Comparison of ENCODE assay signal across 8 mouse cellular contexts in the genomic region with DNA sequence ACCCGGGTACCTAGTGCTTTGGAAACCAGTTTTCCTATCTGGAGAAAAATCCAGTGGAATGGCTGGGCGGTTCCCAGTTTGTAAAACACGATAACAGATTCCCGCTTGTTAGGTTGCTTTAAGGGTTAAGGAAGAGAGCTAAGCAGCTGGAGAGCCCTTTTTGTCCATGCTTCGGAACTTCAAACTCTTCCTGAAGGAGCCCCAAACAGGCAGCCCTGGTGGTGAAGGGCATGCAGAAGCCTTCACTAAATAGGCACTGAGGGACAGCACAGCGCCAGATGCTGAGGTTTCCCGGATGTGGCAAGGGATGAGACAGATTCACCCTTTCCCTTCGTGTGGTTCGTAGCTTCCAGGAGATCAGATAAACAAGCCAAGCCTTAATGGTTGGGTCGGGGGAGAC. TPM values are rescaled to one million over a fixed set of nuclear protein-coding genes. Genes with fewer than 3 reads are reported as not detected.
DNase-seq lines count a peak whose midpoint lies in the region; ATAC-seq lines count a peak whose summit lies in the region.

No protein-coding gene starts in this region.

- no peaks in the 10 kb centered on the region for H3K27me3 ChIP-seq in embryonic facial prominence, embryonic 11.5 days (ENCODE audit: control insufficient read depth, insufficient read depth, low read length)
- H3K27me3 ChIP-seq in hindbrain, embryonic 14.5 days (ENCODE audit: control insufficient read depth, insufficient read depth, low read length) = no peaks in the 10 kb centered on the region

- 10% methylated on average over 10 of the region's 10 CpGs for WGBS in embryonic facial prominence, embryonic 11.5 days
- WGBS in hindbrain, embryonic 14.5 days = 15% methylated on average over 10 of the region's 10 CpGs

- H3K4me3 ChIP-seq in embryonic facial prominence, embryonic 11.5 days (ENCODE audit: low read depth, low read length) = peak overlapping the region; percentile 71
- no peak overlapping the region for H3K4me3 ChIP-seq in hindbrain, embryonic 14.5 days (replicated peaks; ENCODE audit: low read length)

- DNase-seq in kidney, postnatal 14 days = peak; percentile 20
- DNase-seq in kidney, adult 11 months = no peak
- peak; percentile 38 for DNase-seq in embryonic facial prominence, embryonic 11.5 days (ENCODE audit: low spot score)
- DNase-seq in hindbrain, embryonic 14.5 days (ENCODE audit: low spot score) = no peak
- peak; percentile 36 for DNase-seq in neural tube, embryonic 10.5 days (ENCODE audit: extremely low spot score, low spot score)
- DNase-seq in frontal cortex, postnatal 25 days (ENCODE audit: low spot score in 2 of 2) = no peak
- DNase-seq in gastrocnemius, adult 18-20 months (ENCODE audit: low spot score) = no peak

- H3K27ac ChIP-seq in embryonic facial prominence, embryonic 11.5 days (replicated peaks; ENCODE audit: low read depth, low read length) = peak overlapping the region; percentile 80
- H3K27ac ChIP-seq in hindbrain, embryonic 14.5 days = peak overlapping the region; percentile 56

- H3K4me1 ChIP-seq in embryonic facial prominence, embryonic 11.5 days (ENCODE audit: control insufficient read depth, insufficient read depth, low read length) = no peaks in the 10 kb centered on the region; the same call in 1 of the 2 replicates
- peaks cover 22% of the 10 kb centered on the region for H3K4me1 ChIP-seq in hindbrain, embryonic 14.5 days (replicated peaks; ENCODE audit: control insufficient read depth, insufficient read depth, low read length)

- H3K36me3 ChIP-seq in embryonic facial prominence, embryonic 11.5 days (replicated peaks; ENCODE audit: control insufficient read depth, insufficient read depth, low read depth, low read length) = peaks cover 6% of the 10 kb centered on the region
- no peaks in the 10 kb centered on the region for H3K36me3 ChIP-seq in hindbrain, embryonic 14.5 days (replicated peaks; ENCODE audit: control insufficient read depth, insufficient read depth)

- H3K4me2 ChIP-seq in embryonic facial prominence, embryonic 11.5 days (ENCODE audit: low read depth, low read length) = peak overlapping the region; percentile 82
- peak overlapping the region; percentile 90 for H3K4me2 ChIP-seq in hindbrain, embryonic 14.5 days (replicated peaks)

- ATAC-seq in embryonic facial prominence, embryonic 11.5 days (replicated peaks; ENCODE audit: insufficient number of reproducible peaks, low FRiP score, low TSS enrichment, low read depth) = no peak
- no peak for ATAC-seq in hindbrain, embryonic 14.5 days (ENCODE audit: low FRiP score)
- no peak for ATAC-seq in megakaryocyte progenitor cell, adult 5-6 weeks (replicated peaks; ENCODE audit: poor library complexity)

- no peaks in the 10 kb centered on the region for H3K9me3 ChIP-seq in embryonic facial prominence, embryonic 11.5 days (replicated peaks; ENCODE audit: control insufficient read depth, low read length)
- H3K9me3 ChIP-seq in hindbrain, embryonic 14.5 days (ENCODE audit: control insufficient read depth, low read length) = no peaks in the 10 kb centered on the region

- H3K9ac ChIP-seq in embryonic facial prominence, embryonic 11.5 days (replicated peaks; ENCODE audit: low read length) = peak overlapping the region; percentile 97
- no peak overlapping the region for H3K9ac ChIP-seq in hindbrain, embryonic 14.5 days

RNA-seq across cellular contexts. Expression of a gene that starts 2.6 kb away (rescaled TPM):
- 200 and 208 TPM in 2 replicates for polyA plus RNA-seq in embryonic facial prominence, embryonic 11.5 days (2014; fragmentation: Nextera tagmentation; extraction: Ambion mirVana)
- 51.0 and 54.2 TPM in 2 replicates for polyA plus RNA-seq in hindbrain, embryonic 14.5 days (2014; fragmentation: Nextera tagmentation; extraction: Ambion mirVana)
- 0.42 and 0.47 TPM in 2 replicates for total RNA-seq in megakaryocyte progenitor cell, adult 5-6 weeks (2015)
- total RNA-seq in megakaryocyte progenitor cell, adult 5-6 weeks (2017) = 0.24 and 0.37 TPM in 2 replicates
- 10 to 100 TPM in 1 of 2 experiments, 1 to 10 TPM in 1; 8.5 to 11.1 TPM for total RNA-seq in gastrocnemius, adult 18-20 months (2021)

Comparison
In these comparisons a context has a peak if more than half of its experiments do, and no peak if none do; other contexts are left out.
1. DNase-seq: peak in kidney, postnatal 14 days (single experiment), embryonic facial prominence, embryonic 11.5 days (single experiment) and neural tube, embryonic 10.5 days (single experiment); none in kidney, adult 11 months (single experiment), hindbrain, embryonic 14.5 days (single experiment), frontal cortex, postnatal 25 days (0 of 2) and gastrocnemius, adult 18-20 months (single experiment).
2. RNA of a gene that starts 2.6 kb away (total RNA-seq): 8.5 to 11.1 TPM in gastrocnemius, adult 18-20 months; 0.24 to 0.47 TPM in megakaryocyte progenitor cell, adult 5-6 weeks; every median in the first group is over 4 times any median in the second.